Mouse (Mus musculus) bone marrow, adult 2 months (tissue): ENCODE measurements at regions not wholly inside any gene's neighbourhood (a gene's known extent, or its start where the extent isn't known, plus 50 kb on each side); places are given as distances from the start of the nearest gene placed in this dataset.

Experiments
- CTCF ChIP-seq: fragments of 200-500 bp; IDR thresholded peaks from 2 replicates; pipeline ENCODE4 v1.5.1; 2011; ENCODE audit warnings: low read length, control low read depth; ENCODE audit not compliant: control insufficient read depth, insufficient read depth
- POLR2A ChIP-seq: fragments of 200-500 bp; IDR thresholded peaks from 2 replicates; pipeline ENCODE4 v1.6.1; 2011; ENCODE audit warnings: low read depth, mild to moderate bottlenecking, control low read depth, low read length, borderline replicate concordance; ENCODE audit not compliant: control insufficient read depth

DNA sequence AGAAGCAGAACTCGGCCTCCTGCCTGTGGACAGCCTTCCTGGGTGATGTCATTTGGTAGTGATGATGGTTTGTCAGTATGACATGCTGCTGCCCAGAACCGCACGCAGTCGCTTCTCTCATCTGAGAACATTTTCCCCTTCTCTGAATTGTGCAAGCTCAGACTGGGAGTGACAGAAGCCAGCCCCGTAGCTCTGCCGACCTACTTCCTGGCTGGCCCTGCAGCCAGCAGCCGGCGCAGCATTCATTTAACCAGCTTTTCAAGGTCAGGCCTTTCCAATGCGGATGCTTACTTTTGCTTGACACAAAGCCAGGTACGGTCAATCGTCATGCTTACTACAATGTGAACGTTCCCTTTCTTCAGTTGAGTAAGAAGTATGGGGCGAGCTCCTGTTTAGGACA lies 390.5 kb downstream of the Slc4a3 start:
- no peak for TF ChIP-seq CTCF
- no peak for TF ChIP-seq POLR2A
